Mouse (Mus musculus): ENCODE measurements around the gene Gas2l1.
A peak's percentile ranks its signal among the peaks of the same experiment; 100 is the strongest.

Gas2l1 gene

DNA sequence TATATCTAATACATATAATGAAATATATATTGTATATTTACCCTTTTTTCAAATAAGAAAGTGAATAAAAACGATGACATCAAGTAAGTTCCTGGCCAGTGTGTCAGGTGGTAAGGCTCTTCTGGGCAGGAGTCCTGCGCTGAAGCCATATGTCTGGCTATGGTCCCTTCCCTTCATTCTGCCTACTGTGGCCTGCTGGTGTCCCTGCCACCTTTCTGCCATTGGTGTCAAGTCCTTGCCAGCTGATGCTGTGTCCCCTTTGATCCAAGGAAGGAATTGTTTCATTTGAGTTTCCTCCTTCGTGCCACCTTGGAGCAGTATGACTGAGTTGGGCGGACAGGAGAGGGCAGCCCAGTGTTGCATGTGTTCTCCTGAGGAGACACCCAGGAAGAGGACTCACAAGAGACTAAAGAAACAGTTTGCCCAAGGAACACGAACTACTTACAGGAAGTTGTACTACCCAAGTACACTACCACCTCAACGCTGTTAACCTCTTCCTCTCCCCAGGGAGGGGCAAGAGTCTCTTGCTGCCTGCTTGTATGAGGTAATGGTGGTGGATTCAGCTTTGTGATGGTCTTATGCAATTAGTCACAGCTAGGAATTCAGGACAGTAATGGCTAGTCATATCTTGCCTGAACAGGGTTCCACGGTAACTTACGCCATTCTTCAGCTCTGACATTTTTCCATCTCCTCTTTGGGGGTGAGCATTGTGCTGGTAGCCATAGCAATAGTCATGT is 22.3 kb downstream of the Gas2l1 start:
- DNase-seq (ENCODE audit: low spot score) = no peak

DNA sequence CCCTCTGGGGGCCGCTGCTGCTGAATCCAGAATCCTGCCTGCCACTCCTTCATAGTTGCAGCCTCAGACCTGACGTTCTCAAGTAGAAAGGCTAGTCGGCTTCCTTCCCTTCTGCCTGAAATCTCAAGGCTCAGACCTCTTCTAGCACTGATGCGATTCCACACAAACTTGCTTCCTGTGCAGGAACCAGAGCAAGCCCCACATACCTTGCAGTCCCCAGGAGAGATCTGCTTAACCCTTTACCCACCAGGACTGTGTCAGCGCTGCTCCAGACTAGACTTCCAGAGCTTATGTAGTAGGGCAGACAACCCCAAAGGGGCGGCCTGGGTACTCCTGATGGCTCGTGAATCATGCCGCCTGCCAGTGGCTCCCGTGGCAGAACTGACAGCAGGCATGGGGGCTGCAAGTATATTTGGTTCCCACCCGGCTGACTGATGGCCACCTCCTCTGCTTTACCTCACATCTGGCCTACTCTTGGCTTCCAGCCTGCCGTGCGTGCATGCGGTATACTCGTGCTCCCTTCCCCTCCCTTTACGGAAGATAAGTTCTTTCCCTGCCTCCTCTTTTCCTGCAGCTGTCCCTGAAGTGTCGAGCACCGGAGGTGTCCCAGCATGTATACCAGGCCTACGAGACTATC is 23.9 kb downstream of the Gas2l1 start:
- DNase-seq (ENCODE audit: low spot score) = no peak

DNA sequence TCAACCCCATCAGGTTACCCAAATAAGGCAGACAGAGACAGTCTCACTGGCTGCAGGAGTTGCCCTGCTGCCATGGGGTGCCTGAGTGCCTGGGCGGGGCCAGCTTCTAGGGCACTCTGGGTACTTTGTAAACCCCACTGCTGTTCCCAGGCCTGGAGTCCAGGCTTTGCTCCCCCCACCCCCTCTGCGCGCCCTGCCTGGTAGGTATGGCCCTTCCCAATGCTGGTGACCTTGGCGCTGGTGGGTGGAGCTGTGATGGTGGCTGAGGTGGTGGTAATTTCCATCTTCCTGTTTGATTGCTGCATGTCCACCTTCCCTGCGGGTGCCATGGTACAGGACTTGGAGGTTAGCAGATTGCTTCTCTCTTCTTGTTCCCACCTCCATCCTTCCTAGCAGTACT is 24.5 kb downstream of the Gas2l1 start:
- DNase-seq (ENCODE audit: low spot score) = no peak

DNA sequence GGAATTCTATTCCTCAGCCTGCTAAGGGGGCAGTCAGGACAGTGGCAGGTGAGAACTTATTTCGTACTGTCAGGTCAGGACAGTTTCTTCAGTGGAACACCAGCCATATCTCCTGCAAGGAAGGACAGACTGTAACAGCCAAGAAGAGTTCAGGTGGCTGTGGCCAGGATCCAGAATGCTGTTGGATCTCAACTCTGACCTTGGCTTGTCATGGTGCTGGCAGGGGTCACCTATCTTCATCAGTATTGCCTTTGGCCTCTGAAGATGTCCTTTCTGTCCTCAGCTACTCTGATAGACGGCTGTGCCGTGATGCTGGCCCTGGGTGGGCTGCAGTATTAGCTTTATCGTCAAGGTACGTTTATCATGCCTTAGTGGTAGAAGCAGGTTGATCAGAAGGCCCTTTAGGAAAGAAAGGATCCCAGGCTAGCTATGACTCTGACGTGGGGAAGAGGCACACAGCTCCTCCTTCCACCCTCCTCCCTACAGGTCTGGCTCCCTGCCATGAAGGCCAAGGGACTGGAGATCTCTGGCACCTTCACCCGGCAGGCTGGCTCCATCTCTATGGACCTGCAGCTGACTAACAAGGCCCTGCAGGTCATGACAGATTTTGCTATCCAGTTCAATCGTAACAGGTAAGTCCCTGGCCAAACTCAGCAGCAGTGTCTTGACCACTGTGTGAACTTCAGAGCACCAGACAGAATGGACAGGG is 27.8 kb downstream of the Gas2l1 start:
- no peak for DNase-seq (ENCODE audit: low spot score)

DNA sequence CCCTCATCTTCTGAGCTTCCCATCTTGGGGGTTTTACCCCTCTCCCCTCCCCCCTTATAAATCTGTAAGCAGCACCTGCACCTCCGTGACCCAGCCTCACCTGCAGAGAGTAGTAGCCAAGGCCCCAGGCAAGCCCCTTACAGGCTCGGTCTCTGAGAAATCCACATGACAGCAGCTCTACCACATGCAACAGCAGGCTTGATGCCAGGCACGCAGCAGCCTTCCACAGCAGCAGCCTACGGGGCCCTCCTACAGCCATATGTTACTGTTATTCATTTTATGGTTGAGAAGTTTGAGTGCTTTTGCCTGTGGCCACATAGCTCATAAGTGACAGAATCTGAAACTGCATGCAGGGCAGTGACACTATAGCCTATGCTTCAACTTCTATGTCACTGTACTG is 29.7 kb downstream of the Gas2l1 start:
- no peak for DNase-seq (ENCODE audit: low spot score)

DNA sequence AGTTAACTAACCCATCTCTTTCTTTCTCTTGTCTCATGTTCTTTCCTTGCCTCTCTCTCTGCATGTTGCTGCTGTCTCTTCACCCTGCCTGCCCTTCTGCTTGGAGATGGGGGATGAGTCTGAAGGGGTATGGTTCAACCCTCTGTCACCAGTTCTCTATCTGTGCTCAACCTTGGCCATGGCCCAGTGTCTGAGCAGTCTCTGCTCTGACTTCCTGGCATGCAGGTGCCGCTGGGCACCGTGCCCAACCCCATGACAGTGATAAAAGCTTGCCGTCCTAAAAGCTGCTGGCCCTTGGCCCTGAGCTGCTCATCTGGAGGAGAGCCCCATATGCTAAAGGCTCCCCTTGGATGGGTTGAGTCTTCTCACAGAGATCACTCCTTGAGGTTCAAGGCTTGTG is 32.0 kb downstream of the Gas2l1 start:
- DNase-seq (ENCODE audit: low spot score) = no peak

DNA sequence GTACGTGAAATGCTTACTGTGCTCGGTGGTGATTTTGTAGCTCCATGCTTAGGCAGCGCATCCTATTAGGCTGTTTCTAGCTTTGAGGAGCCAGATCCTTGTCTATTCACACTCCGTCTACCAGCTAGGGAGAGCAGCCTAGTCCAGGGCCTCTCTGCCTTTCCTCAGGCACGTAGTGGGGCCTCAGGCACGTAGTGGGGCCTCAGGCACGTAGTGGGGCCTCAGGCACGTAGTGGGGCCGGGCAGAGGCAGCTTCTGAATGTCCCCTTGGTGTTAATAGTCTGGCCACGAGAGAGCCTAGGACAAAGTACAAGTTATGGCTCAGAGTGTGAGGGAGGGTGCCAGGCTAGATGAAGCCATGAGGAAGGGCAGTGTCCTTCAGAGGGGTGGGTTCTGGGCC is 32.4 kb downstream of the Gas2l1 start:
- no peak for DNase-seq (ENCODE audit: low spot score)

DNA sequence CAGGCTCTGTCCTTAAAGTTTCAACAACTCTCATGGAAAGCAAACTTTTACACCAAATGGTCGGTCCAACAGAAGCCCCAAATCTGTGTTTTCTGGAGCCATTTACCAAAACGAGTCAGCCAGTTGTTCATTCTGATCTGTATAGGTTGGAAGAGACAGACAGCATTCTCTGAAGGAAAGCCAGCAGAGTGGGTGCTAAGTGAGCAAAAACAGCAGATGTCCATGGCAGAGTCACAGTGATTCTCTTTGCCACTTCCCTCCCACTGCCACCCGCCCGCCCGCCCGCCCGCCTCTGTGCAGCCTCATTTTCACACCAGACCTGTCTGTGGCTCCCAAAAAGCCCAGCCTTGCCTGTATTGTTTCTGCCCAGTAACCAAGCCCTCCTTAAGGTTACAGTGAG is 36.9 kb downstream of the Gas2l1 start:
- DNase-seq (ENCODE audit: low spot score) = no peak

DNA sequence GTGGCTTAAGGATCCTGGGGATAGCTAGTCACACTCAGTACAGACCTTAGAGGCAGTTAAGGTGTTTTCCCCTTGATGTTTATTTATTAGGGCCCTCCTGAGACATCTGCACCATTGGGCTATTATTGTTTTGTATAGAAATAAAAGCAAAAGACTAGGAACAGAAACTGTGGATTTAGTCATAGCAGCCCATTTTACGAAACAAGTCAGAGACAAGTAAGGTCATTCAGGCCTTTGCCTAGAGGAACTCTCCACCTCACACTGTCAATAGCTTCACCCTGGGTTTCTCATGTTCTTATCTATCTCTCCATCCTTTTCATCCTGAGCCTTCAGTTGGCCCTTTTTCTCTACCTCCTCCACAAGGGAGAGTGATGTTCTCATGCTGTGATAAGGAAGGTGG is 40.0 kb downstream of the Gas2l1 start:
- DNase-seq (ENCODE audit: low spot score) = no peak

DNA sequence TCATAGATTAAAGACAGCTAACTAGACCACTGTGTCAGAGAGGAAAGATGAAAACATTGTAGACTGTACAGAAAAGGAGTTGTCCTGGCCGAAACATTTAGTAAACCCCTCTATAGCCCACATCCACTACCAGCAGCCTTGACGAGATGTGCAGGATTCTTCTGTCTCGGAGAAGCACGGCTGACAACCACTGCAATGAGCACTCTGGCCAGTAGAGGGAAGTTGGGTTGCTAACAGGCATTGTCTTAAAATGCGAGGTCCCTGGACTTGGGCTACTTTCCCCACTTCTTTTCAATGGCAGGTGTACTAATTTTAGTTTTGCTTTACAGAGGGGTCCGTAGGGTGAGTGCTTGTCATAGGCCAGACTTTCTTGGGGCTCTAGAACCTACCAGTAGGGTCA is 47.6 kb downstream of the Gas2l1 start:
- peak; percentile 18 for DNase-seq (ENCODE audit: low spot score)

DNA sequence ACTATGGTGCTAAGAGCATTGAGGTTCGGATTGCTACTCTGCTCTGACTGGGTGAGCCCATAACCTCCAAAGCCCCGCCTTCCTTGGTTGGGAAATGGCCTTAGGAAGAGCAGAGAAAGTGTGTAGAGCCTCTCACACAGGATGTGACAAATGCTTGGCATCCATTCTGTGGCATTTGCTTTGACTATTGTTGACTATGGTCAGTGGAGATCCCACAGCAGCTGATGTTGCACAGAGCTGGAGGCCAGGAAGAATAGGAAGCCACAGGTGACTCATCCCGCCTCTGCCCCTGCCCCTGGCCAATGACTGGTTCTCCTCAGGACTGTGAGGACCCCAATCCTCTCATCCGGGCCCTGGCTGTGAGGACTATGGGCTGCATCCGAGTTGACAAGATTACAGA is 48.8 kb downstream of the Gas2l1 start:
- no peak for DNase-seq (ENCODE audit: low spot score)

DNA sequence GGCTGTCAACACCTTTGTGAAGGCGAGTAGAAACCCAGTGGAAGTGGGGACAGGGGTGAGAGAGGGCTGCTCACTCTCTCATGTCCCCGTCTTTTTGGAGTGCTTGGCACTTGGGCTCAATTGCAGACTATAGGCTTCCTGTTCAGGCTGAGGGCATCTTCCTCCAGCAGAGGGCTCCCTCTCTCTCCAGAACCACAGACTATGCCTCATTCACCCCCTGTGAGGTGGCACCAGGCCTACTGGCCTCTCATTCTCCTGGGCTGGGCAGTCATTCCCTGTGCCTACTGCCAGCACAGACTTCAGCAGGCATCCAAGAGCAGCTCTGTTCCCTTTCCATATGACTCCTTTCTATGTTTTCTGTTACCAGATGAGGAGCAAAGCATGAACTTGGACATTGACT is 49.4 kb downstream of the Gas2l1 start:
- DNase-seq (ENCODE audit: low spot score) = peak; percentile 42

DNA sequence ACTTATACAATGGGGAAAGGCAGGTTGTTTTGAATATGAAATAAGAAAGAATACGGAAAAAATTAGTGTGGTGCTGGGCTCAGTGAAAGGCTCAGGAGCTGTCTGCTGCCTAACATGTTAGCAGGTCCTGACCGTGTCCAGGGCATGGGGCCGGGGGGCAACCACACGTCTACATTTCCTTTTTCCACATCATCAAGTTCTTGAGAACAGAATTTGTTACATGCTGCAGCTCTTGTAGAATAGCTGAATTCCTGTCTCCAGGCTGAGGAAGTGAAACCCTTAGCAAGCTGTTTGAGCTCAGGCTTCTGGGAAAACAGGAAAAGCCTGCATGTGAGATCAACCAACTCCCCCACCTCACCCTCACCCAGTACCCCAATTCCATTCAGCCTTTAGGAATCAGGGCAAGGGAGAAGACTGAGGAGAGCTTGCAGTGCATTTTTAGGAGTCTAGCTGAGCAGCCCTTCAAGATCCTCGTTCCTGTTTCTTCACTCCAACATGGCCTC is 52.9 kb downstream of the Gas2l1 start:
- no peak for DNase-seq (ENCODE audit: low spot score)

DNA sequence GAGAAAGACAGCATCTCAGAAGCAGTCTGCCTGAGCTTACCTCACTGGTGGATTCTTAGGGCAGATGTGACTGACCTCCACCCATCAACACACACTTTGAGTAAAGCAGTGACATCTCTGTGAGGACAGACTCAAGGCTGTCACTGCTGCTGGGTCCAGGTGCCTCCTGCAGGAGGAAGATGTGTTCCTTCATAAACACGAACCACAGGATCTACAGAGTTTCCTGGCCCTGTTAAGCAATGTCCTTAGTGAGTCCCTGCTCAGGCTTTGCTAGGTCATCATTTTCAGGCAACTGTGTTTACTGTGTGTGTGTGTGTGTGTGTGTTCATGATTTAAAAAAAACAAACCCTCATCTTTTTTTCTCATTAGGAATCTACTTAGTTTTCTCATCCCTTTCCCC is 53.6 kb downstream of the Gas2l1 start:
- no peak for DNase-seq (ENCODE audit: low spot score)

DNA sequence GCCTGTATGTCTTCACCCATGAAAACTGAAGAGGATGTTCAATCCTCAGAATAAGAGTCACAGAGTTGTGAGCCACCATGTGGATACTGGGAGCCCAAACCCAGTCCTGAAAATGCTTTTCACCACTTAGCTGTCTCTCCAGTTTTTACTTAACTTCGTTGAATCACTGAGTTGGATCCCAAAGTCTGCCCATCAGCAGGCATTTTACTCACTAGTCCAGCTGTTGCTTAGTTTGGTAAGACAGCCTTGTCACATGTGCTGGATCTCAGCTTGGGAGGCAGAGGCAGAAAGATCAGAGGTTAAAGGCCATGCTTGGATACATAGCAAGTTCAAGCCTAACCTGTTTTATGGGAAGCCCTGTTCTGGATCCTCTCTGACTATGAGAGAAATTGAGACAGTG is 54.9 kb downstream of the Gas2l1 start:
- DNase-seq (ENCODE audit: low spot score) = no peak

DNA sequence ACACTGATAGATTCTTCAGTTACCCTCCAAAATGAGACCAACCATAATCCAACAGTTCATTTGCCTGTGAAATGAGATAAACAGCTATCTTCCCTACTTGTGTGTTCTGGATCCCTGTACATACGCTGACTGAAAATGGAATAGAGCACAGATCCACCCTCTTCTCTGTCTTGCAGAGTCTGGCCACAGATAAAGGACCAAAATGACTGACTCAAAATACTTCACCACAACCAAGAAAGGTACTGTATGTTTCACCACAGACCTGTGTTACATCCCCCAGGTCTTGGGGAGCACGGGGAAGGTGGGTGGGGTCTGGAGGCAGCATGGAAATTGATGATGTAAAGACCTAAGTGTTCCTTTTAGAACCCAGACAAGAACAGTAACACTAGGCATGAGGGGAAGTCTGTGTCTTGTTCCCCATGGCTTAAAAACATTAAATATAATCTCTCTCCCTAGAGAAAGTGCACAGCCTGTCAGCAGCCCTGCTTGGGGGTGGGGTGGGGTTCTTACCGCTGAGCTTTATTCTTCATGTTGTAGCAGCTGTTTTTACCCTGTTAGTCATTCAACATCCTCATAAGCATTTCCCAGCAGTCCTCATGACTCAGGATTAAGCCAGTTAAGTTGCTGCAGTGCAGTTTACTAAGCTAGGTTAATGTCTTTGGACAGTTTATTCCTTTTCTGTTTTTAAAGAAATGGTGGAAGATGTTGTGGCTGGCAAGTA is 55.6 kb downstream of the Gas2l1 start:
- DNase-seq (ENCODE audit: low spot score) = no peak

DNA sequence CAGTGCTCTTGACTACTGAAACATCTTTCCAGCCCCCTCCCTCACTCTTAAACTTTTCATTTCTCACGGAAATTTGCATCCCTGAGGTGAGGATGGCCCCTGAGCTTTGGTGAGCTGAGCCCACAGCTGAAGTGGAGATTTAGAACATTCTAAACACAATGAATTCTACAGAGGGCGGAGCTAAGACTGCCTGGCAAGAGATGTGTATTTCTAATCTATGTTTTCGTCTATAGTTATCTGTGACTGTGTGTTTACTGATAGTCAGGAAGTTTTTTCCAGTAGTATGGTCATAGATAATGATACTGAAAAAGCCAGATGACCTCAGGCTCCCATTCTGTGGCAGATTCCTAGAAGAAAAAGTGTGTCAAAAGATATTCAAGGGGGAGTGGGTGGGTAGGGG is 56.3 kb downstream of the Gas2l1 start:
- no peak for DNase-seq (ENCODE audit: low spot score)

DNA sequence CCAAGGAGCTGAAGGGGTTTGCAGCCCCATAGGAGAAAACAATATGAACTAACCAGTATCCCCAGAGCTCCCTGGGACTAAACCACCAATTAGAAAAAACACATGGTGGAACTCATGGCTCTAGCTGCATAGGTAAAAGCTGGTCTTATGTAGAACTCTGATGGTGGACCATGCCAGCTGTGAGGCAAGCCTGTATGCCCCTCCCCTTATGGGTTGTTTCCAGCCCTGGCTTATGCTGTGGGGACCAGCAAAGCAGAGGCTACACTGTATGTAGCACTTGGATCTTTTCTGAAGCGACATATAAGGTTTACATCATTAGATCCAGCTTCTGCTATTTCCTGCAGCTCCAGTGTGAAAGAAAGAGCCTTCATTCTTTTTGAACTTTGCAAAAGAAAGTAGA is 57.9 kb downstream of the Gas2l1 start:
- no peak for DNase-seq (ENCODE audit: low spot score)

DNA sequence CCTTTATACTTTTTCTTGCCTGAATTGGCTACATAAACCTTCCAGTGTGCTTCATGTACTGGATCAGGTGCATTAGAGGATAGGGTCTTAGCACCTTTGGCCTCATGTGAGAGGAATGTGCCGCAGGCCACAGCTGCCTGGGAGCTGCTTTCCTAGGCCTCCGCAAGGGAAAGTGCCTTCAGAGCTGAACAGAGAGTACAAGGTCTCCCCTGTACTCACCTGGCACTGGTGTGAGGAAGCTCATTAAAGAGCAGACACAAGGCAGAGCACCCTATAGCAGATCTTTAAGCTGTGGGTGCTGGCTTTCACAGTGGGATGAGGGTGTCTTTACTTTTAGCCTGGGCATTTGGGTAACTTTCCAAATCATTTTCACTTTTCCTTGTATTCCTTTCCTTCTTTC is 59.6 kb downstream of the Gas2l1 start:
- no peak for DNase-seq (ENCODE audit: low spot score)
